Mouse (Mus musculus) thymus, adult 2 months (tissue): ENCODE measurements around the gene Rad51d.

Source experiments
- CTCF ChIP-seq: fragments of 200-500 bp; IDR thresholded peaks from 2 replicates; pipeline ENCODE4 v1.5.1; 2012; ENCODE audit warnings: mild to moderate bottlenecking, control low read depth, low read length, moderate library complexity, borderline replicate concordance; ENCODE audit not compliant: control insufficient read depth, poor library complexity, insufficient read depth; ENCODE audit errors: extremely low read depth
- POLR2A ChIP-seq: fragments of 200-500 bp; IDR thresholded peaks from 2 replicates; pipeline ENCODE4 v1.6.1; 2012; ENCODE audit warnings: mild to moderate bottlenecking, low read length, control low read depth, moderate library complexity; ENCODE audit not compliant: control insufficient read depth, poor library complexity, insufficient read depth; ENCODE audit errors: extremely low read depth

DNA sequence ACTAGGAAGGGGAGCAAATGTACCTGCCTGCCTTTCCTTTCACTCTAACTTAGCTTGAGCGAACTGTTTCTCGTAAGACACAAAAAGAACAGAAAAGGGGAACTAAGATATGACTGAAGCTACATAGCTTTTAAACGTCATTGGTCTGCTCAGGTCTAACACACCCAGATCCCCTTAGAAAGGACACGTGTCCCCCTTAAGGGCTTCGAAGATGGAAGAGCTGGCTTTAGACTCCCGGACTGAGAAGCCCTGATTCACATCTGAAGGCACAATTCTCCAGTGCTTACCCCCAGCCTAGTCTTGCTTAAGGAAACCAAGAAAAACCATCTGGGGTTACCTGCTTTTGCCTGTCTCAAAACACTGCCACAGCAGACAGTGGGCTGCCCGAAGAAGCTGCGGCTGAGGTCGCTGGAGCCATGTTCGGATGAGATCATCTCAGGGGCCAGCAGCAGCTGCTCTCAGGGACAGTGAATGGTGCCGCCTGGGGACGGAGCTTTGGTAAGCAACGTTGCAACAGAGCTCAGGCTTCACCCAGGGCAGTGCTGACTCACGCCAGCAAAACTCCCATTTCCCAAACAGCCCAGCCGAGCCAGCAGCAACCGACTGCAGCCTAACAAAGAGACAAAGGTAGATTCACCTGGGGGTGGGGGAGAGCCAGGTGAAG is 44.9 kb downstream of the Rad51d start:
- TF ChIP-seq CTCF: no peak
- TF ChIP-seq POLR2A: no peak
